Comparison of ENCODE assay signal across 10 mouse cellular contexts in genomic region chr16:44736118-44736517, GRCm38 (mm10).
"Had no signal": no experiment of that assay in that cellular context is flagged by ENCODE, and none has a peak within 500 bp of the region (broad histone marks: within the 10 kb centered on the region; RNA-seq: fewer than 3 reads in every experiment).

No protein-coding gene starts in this region.

- H3K4me1 ChIP-seq: limb, embryonic 15.5 days; midbrain, embryonic 10.5 days; stomach, embryonic 15.5 days had no signal

- ATAC-seq: midbrain, embryonic 16.5 days had no signal

- H3K4me2 ChIP-seq: hindbrain, embryonic 14.5 days; limb, embryonic 15.5 days; stomach, embryonic 15.5 days had no signal

- DNase-seq: kidney, adult 18-20 months; lung, postnatal 10 days; right cerebral cortex, postnatal 14 days; thymus, postnatal 4 days had no signal

- H3K9ac ChIP-seq: hindbrain, embryonic 14.5 days; limb, embryonic 15.5 days; stomach, embryonic 15.5 days had no signal

- H3K27ac ChIP-seq: hindbrain, embryonic 14.5 days; left cerebral cortex, adult 2 months; limb, embryonic 15.5 days; midbrain, embryonic 10.5 days; stomach, embryonic 15.5 days had no signal

- H3K9me3 ChIP-seq: limb, embryonic 15.5 days; midbrain, embryonic 10.5 days; stomach, embryonic 15.5 days had no signal

- H3K27me3 ChIP-seq: limb, embryonic 15.5 days; stomach, embryonic 15.5 days had no signal

- H3K4me3 ChIP-seq: left cerebral cortex, adult 2 months; limb, embryonic 15.5 days; midbrain, embryonic 10.5 days; stomach, embryonic 15.5 days had no signal
